Mouse (Mus musculus) forebrain, postnatal 0 days (tissue): Measurements from ENCODE around the gene Lrp1. TPM values are rescaled to one million over a fixed set of nuclear protein-coding genes. Genes with fewer than 3 reads are reported as not detected.

Experiments
- ATAC-seq: fragments of 200-750 bp; cut with Nextera tagmentation; 2 replicates; pipeline ENCODE4 v1.8.0; 2017; ENCODE audit warnings: mild to moderate bottlenecking, moderate library complexity
- DNase-seq: peaks from one replicate; pipeline ENCODE4 v3.0.0-alpha.2; 2015
- H3K27ac ChIP-seq: fragments of 300-500 bp; sonication (generic); 2 replicates; pipeline ENCODE4 v1.5.1; 2014; ENCODE audit warnings: low read depth, mild to moderate bottlenecking, antibody characterized with exemption, low read length, moderate library complexity, mixed read lengths
- H3K27me3 ChIP-seq: fragments of 300-500 bp; sonication (generic); 2 replicates; pipeline ENCODE4 v1.6.1; 2014; ENCODE audit warnings: mild to moderate bottlenecking, low read length, mixed read lengths; ENCODE audit not compliant: insufficient read depth
- H3K36me3 ChIP-seq: fragments of 300-500 bp; sonication (generic); 2 replicates; pipeline ENCODE4 v1.6.1; 2014; ENCODE audit warnings: mild to moderate bottlenecking, moderate library complexity; ENCODE audit not compliant: insufficient read depth
- H3K4me1 ChIP-seq: fragments of 300-500 bp; sonication (generic); 2 replicates; pipeline ENCODE4 v1.6.1; 2014; ENCODE audit warnings: antibody characterized with exemption; ENCODE audit not compliant: insufficient read depth
- H3K4me2 ChIP-seq: fragments of 300-500 bp; sonication (generic); 2 replicates; pipeline ENCODE4 v1.6.1; 2014; ENCODE audit warnings: low read depth, mild to moderate bottlenecking, moderate library complexity
- H3K4me3 ChIP-seq: fragments of 300-500 bp; sonication (generic); 2 replicates; pipeline ENCODE4 v1.5.1; 2014; ENCODE audit warnings: low read depth, low read length, mixed read lengths
- H3K9ac ChIP-seq: fragments of 300-500 bp; sonication (generic); 2 replicates; pipeline ENCODE4 v1.6.1; 2014; ENCODE audit warnings: mild to moderate bottlenecking
- H3K9me3 ChIP-seq: fragments of 300-500 bp; sonication (generic); 2 replicates; pipeline ENCODE4 v1.6.1; 2016; ENCODE audit warnings: low read length
- CTCF ChIP-seq: sonication (generic); IDR thresholded peaks from 2 replicates; pipeline ENCODE4 v1.5.1; 2016; ENCODE audit warnings: antibody characterized with exemption, control low read depth, low read depth
- WGBS: fragments of 180-500 bp; shearing (Covaris S2); extraction: QIAGEN DNeasy Blood & Tissue Kit; methylation state at CpG from one replicate; pipeline ENCODE4 v1.1.7; 2014; 5-methylcytosine and 5-hydroxymethylcytosine counted together
- polyA plus RNA-seq: library from polyadenylated mRNA; unstranded; fragments of >200 nt; fragmentation: Nextera tagmentation; extraction: Ambion mirVana; gene quantifications from 2 replicates; pipeline ENCODE4 v1.2.1, GENCODE M21; 2015
- total RNA-seq: library from RNA; depleted of rRNA; stranded (reverse); fragments of >200 nt; gene quantifications from 2 replicates; pipeline ENCODE4 v1.2.3, GENCODE M21; 2014

The Lrp1 gene
- total and polyA plus RNA-seq, 2 experiments from 2014 or later = 70.4 to 228 TPM

DNA sequence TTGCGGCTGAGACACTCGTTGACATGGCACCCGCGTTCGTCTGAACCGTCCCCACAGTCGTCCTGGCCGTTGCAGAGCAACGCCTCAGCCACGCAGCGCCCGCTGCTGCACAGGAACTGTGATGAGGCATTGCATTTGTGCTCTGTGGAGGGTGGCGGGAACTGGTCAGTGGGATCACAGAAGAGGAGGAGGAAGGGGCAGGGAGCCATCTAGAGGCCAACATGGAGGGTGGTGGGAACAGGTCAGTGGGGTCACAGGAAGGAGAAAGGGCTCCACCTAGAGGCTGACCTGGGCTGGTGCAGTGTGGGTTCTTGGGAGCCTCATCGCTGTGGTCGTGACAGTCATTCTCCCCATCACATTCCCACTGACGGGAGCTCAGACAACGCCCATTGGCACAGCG is 65.2 kb downstream of the Lrp1 start:
- no peaks in the 10 kb centered on the region for H3K9me3 ChIP-seq
- H3K4me1 ChIP-seq = no peaks in the 10 kb centered on the region
- peak; percentile 70 for TF ChIP-seq CTCF
- peak; percentile 23 for ATAC-seq
- DNase-seq = no peak
- no peak overlapping the region for H3K4me3 ChIP-seq
- WGBS = 69% methylated on average over 18 of the region's 18 CpGs
- no peaks in the 10 kb centered on the region for H3K27me3 ChIP-seq
- no peak overlapping the region for H3K9ac ChIP-seq
- no peak overlapping the region for H3K27ac ChIP-seq
- peaks cover 99% of the 10 kb centered on the region for H3K36me3 ChIP-seq
- no peak overlapping the region for H3K4me2 ChIP-seq

DNA sequence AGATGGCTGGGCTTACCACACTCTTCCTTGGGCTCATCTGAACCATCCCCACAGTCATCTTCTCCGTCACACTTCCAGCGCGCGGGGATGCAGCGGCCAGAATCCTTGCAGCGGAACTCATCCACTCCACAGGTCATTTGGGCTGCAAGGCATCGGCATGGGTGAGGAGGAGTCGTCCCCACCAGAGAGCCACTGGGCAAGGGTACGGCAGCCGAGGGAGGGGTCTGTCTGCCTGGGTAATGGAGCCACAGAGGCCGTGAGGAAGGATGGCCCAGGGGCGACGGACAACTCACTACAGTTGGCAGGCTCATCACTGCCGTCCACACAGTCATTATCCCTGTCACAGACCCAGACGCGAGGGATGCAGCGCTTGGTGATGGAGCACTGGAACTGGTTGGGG is 71.1 kb downstream of the Lrp1 start:
- DNase-seq (no peak), ATAC-seq (no peak)
- no peak for TF ChIP-seq CTCF
- peaks cover 100% of the 10 kb centered on the region for H3K36me3 ChIP-seq
- H3K9ac ChIP-seq = no peak overlapping the region
- no peaks in the 10 kb centered on the region for H3K9me3 ChIP-seq
- no peak overlapping the region for H3K4me3 ChIP-seq
- H3K4me1 ChIP-seq = no peaks in the 10 kb centered on the region
- H3K27me3 ChIP-seq = no peaks in the 10 kb centered on the region
- WGBS = 91% methylated on average over 17 of the region's 17 CpGs
- H3K4me2 ChIP-seq = no peak overlapping the region
- H3K27ac ChIP-seq = no peak overlapping the region

DNA sequence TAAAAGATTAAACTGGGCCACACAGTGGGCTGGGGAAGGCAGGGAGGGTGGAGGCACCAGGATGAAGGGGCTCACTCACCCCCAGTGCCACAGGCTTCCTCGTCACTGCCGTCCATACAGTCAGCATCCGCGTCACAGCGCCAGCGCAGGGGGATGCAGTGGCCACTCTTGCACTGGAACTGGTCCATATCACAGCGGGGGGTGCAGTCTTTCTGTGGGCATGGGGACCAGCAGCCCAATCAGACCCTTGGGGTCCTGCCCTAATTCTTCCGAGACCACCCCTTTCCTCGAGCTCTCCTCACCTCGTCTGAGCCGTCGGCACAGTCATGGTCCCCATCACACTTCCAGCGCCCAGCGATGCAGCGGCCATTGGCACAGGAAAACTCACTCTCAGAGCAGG is 72.7 kb downstream of the Lrp1 start:
- ATAC-seq (no peak), DNase-seq (no peak)
- H3K27ac ChIP-seq = no peak overlapping the region
- H3K36me3 ChIP-seq = peaks cover 98% of the 10 kb centered on the region
- no peaks in the 10 kb centered on the region for H3K9me3 ChIP-seq
- no peaks in the 10 kb centered on the region for H3K4me1 ChIP-seq
- no peak overlapping the region for H3K4me2 ChIP-seq
- 94% methylated on average over 15 of the region's 15 CpGs for WGBS
- TF ChIP-seq CTCF = no peak
- H3K9ac ChIP-seq = no peak overlapping the region
- no peaks in the 10 kb centered on the region for H3K27me3 ChIP-seq
- no peak overlapping the region for H3K4me3 ChIP-seq

DNA sequence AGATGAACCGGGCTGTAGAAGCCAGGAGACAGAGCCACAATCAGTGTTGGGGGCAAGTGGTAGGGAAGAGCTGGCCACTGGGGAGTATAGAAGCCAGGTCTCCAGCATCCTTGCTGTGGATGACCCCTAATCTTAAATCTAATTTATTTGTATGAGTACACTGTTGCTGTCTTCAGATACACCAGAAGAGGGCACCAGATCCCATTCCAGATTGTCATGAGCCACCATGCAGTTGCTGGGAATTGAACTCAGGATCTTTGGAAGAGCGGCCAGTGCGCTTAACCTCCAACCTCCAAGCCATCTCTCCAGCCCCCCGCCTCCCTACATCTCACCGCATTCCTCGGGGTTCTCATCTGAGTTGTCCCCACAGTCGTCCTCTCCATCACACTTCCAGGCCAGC is 74.4 kb downstream of the Lrp1 start:
- Histone ChIP-seq H3K27ac (no peak overlapping the region), H3K9ac (no peak overlapping the region), H3K9me3 (no peaks in the 10 kb centered on the region), H3K4me1 (no peaks in the 10 kb centered on the region), H3K4me3 (no peak overlapping the region), H3K27me3 (no peaks in the 10 kb centered on the region), H3K4me2 (no peak overlapping the region), H3K36me3 (peaks cover 98% of the 10 kb centered on the region)
- DNase-seq (no peak), ATAC-seq (no peak)
- peak; percentile 57 for TF ChIP-seq CTCF
- WGBS = 93% methylated on average over 7 of the region's 7 CpGs

DNA sequence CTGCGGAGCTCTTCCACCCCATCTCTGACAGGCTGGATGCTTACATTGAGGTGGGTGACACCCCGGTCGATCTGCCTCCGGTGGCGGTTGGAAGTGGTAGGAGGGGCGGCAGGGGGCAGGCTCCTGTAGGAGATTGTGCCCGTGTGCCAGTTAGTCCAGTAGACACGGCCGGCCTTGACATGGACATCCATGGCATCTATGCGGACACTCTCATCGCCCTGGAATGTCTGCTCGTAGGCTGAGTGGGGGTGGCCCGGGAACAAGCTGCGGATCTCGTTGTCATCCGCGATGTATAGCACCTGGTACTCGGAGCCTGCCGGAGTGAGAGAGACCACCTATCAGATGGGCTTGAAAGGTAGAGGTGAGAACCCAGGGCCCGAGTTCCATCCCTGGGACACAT is 76.6 kb downstream of the Lrp1 start:
- Histone ChIP-seq H3K4me3 (no peak overlapping the region), H3K36me3 (peaks cover 98% of the 10 kb centered on the region), H3K9me3 (no peaks in the 10 kb centered on the region), H3K27me3 (no peaks in the 10 kb centered on the region), H3K27ac (no peak overlapping the region), H3K9ac (no peak overlapping the region), H3K4me2 (no peak overlapping the region), H3K4me1 (no peaks in the 10 kb centered on the region)
- no peak for TF ChIP-seq CTCF
- DNase-seq = no peak
- 91% methylated on average over 20 of the region's 20 CpGs for WGBS
- no peak for ATAC-seq

DNA sequence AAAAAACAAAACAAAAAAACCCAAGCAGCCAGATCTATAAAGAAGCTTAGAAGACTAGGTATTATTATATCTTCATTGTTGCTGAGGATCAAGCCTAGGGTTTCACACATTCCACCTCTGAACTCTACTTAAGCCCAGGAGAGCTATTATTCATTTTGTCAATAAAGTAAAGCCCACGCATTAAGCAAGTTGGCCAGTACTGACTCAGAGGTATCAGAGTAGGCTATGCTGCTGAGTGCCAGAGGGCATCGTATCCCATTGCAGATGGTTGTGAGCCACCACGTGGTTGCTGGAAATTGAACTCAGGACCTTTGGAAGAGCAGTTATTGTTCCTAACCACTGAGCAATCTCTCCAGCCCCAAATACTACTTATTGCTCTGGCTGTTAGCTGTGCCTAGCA is 77.0 kb downstream of the Lrp1 start:
- no peaks in the 10 kb centered on the region for H3K9me3 ChIP-seq
- no peak for DNase-seq
- ATAC-seq = no peak
- WGBS = 83% methylated on average over 3 of the region's 3 CpGs
- H3K4me3 ChIP-seq = no peak overlapping the region
- H3K27ac ChIP-seq = no peak overlapping the region
- H3K4me1 ChIP-seq = no peaks in the 10 kb centered on the region
- no peak overlapping the region for H3K9ac ChIP-seq
- no peak overlapping the region for H3K4me2 ChIP-seq
- no peaks in the 10 kb centered on the region for H3K27me3 ChIP-seq
- no peak for TF ChIP-seq CTCF
- H3K36me3 ChIP-seq = peaks cover 98% of the 10 kb centered on the region

DNA sequence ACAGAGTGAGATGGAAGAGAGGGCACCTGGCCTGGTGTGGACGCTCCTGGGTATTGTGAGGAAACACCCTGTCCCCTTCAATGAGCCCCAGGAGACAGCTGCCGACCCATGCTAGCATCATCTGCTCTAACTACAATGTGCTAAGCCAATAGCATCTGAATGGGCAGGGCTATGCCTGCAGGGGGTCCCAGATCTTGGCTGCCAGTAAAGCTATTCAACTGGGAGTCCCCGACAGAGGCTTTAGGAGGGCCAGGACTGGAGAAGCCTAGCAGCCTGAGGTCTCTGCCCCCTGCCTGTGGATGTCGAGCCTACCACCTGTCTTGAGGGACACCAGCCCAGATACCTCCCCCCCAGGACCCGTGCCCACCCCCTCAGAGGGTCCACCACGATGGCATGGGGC is 78.2 kb downstream of the Lrp1 start:
- Histone ChIP-seq H3K4me2 (no peak overlapping the region), H3K27me3 (no peaks in the 10 kb centered on the region), H3K4me3 (no peak overlapping the region), H3K27ac (no peak overlapping the region), H3K36me3 (peaks cover 94% of the 10 kb centered on the region), H3K9me3 (no peaks in the 10 kb centered on the region), H3K9ac (no peak overlapping the region), H3K4me1 (no peaks in the 10 kb centered on the region)
- DNase-seq = no peak
- 0 out of 2 replicates have a peak, but pooled peaks have one; percentile 27 for ATAC-seq
- 45% methylated on average over 6 of the region's 6 CpGs for WGBS
- no peak for TF ChIP-seq CTCF

DNA sequence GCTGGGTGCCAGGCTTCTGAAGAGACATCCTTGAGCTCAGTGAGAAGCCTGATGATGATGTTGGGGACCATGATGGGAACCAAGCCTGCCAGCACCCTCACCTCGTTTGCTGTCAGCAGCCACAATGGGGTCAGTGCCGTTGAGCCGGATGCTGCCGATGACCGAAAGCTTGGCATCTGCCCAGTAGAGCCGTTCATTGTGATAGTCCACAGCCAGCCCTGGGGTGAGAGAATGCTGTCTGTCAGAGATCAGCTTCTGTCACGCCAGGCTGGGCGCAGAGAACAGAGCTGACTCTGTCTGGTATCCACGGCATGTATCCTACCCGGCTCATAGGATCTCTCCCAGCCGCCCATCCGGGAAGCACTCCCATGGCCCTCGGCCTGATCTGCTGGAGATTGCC is 78.9 kb downstream of the Lrp1 start:
- peak; percentile 25; the same call in 1 of the 2 replicates for ATAC-seq
- H3K4me1 ChIP-seq = no peaks in the 10 kb centered on the region
- no peaks in the 10 kb centered on the region for H3K27me3 ChIP-seq
- no peak overlapping the region for H3K4me3 ChIP-seq
- DNase-seq = no peak
- H3K4me2 ChIP-seq = no peak overlapping the region
- H3K9me3 ChIP-seq = no peaks in the 10 kb centered on the region
- WGBS = 54% methylated on average over 13 of the region's 13 CpGs
- no peak overlapping the region for H3K27ac ChIP-seq
- no peak for TF ChIP-seq CTCF
- H3K36me3 ChIP-seq = peaks cover 88% of the 10 kb centered on the region
- H3K9ac ChIP-seq = no peak overlapping the region
